Mouse (Mus musculus): ENCODE data around the gene Alyref.

DNA sequence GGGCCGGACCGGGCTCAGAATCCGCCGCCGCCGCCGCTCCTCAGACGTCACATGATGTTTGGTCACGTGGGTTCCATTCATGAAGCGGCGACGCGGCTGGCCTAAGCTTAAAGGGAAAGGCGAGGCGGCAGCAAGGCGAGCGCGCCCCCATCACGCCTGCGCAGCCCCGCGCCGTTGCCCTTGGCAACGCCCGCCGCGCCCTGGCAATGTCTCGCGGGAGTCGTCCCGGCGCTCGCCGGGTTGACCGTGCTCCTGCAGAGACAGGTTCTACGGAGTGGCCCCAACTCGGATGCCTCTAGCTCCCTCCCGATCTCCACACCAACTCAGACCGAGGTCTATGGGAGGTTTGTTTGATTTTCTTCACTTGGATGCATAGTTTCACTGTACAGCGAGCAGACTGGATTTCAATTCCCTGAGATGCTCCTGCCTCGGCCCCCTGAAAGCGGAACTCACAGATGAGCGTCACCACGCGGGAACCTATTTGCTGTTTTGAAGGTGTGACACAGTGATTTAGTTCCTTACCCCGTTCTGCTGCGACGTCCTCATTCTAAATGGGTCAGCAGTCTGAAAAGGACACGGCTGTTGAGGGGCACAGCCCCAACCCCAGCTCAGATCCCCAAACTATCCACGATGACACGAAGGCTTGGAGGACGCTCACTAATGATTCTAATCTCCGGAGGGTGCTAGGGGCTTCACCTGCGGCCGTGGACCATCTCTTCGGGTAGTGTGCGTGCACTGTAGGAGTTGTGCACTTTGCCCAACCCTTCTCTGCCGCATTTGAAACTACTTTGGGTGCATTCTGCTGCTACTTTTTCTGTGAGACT is 35.6 kb upstream of the Alyref start, which contains the start of gene Mafg:
- no peak for TF ChIP-seq CEBPB (IDR thresholded peaks at IDR 0.05; ENCODE audit: insufficient read depth, poor library complexity, severe bottlenecking)
- TF ChIP-seq TCF12 (IDR thresholded peaks at IDR 0.05; ENCODE audit: insufficient read depth, poor library complexity, severe bottlenecking) = no peak
- TF ChIP-seq MYOD1 (IDR thresholded peaks at IDR 0.05; ENCODE audit: control insufficient read depth in 1 of 3, insufficient read length in 2 of 3, low read depth in 2 of 3) = peak in 1 of 3 experiments; percentile 39
- TF ChIP-seq POLR2A (IDR thresholded peaks at IDR 0.05; ENCODE audit: insufficient read length, low read depth) = peak; percentile 52
- peak; percentile 90 for TF ChIP-seq USF1 (IDR thresholded peaks at IDR 0.05; ENCODE audit: low read depth)
- no peak for TF ChIP-seq REST (IDR thresholded peaks at IDR 0.05; ENCODE audit: insufficient read depth, insufficient read length)
- peak; percentile 84 for TF ChIP-seq POLR2AphosphoS2 (IDR thresholded peaks at IDR 0.05; ENCODE audit: insufficient read length, low read depth)
- no peak for TF ChIP-seq MAX (IDR thresholded peaks at IDR 0.05; ENCODE audit: low read depth)
- no peak for TF ChIP-seq E2F4 (IDR thresholded peaks at IDR 0.05; ENCODE audit: insufficient read depth)

All from myocyte (in vitro differentiated cells).